Mouse (Mus musculus) thymus, postnatal 0 days (tissue): Measurements from ENCODE around the gene Olfr1458. TPM values are rescaled to one million over a fixed set of nuclear protein-coding genes. Genes with fewer than 3 reads are reported as not detected.

Experiments
- DNase-seq: peaks from one replicate; pipeline ENCODE4 v3.0.0-alpha.2; 2015; ENCODE audit warnings: low spot score
- polyA plus RNA-seq: library from polyadenylated mRNA; unstranded; fragments of >200 nt; fragmentation: Nextera tagmentation; extraction: Ambion mirVana; gene quantifications from 2 replicates; pipeline ENCODE4 v1.2.1, GENCODE M21; 2015

Olfr1458 gene
- polyA plus RNA-seq: not detected in 2 replicates

DNA sequence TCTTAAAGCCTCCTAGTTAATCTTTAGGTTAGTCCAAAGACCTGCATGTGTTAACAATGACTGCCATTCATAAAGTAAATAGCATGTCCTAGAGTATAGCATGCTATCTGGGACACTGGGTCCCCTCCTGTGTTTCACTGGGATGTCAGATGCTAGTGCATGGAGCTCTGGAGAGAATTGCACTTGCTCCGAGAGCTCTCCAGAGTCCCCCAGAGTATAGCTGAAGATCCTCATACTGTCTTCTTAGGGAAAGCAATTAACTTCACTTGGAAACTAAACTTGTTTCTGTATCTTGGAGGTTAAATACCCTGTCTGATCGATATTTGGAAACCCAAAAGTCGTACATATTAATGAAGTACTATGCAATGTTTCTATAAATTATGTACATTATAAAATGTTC is at the start of gene Olfr1458:
Gene Olfr1458 (minus strand): TSS at position 101 of the 400 bp plus-strand sequence.
- no peak for DNase-seq

DNA sequence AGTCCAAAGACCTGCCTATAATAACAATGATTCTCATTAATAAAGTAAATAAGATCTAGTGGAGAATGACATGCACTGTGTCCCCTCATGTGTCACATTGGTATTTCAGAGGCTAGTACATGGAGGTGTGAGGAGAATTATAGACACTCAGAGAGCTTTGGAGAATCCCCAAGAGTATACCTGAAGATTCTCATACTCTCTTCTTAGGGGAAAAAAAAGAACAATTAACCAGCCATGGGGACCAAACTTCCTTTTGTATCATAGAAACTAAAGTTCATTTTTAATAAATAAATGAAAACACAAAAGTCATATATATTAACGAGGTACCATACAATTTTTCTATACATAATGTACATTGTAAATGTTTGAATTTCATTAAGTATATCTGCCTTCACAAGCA is 42.9 kb upstream of the Olfr1458 start, which contains the start of gene Olfr1459:
Gene Olfr1459 (minus strand): TSS at position 101 of the 400 bp plus-strand sequence.
- no peak for DNase-seq

GRCm38 (mm10) chr19:13097791-13098190 is 8.8 kb downstream of the Olfr1458 start, which contains the start of gene Olfr1457:
Gene Olfr1457 (minus strand): TSS chr19:13097891.
- no peak for DNase-seq

GRCm38 (mm10) chr19:13093908-13094307 is 12.7 kb downstream of the Olfr1458 start:
- no peak for DNase-seq

DNA sequence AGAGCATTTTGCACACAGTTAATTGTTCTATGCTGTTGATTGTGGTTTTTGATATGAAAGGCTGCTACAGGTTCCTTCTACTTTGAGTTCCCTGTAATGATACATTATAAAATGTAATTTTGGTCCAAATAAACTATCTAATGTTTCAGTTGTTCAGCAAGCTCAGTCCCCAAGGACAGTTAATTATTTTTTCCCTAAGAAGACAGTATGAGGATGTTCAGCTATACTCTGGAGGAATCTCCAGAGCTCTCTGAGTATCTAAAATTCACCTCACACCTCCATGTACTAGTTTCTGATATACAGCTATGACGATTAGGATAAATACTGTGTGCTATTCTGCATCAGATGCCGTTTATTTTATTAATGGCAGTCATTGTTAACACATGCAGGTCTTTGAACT is 46.3 kb downstream of the Olfr1458 start, which contains the start of gene Olfr1454:
Gene Olfr1454 (plus strand): TSS at position 301 of the 400 bp plus-strand sequence.
- no peak for DNase-seq

Other genes starting within 250 kb of the Olfr1458 start
- 0.06 and 0.09 TPM in 2 replicates for gene Olfr1444, start 249.5 kb downstream of the Olfr1458 start, polyA plus RNA-seq
- not detected in 2 replicates for gene Olfr1445, start 222.9 kb downstream of the Olfr1458 start, polyA plus RNA-seq
- gene Olfr1446, start 213.3 kb downstream of the Olfr1458 start, polyA plus RNA-seq: not detected in 2 replicates
- not detected in 2 replicates for gene Olfr1447, start 203.0 kb downstream of the Olfr1458 start, polyA plus RNA-seq
- gene Olfr1448, start 182.4 kb downstream of the Olfr1458 start, polyA plus RNA-seq: not detected in 2 replicates
- not detected in 2 replicates for gene Olfr1449, start 175.9 kb downstream of the Olfr1458 start, polyA plus RNA-seq
- gene Olfr1450, start 156.5 kb downstream of the Olfr1458 start, polyA plus RNA-seq: not detected in 2 replicates
- gene Olfr1451, start 111.8 kb downstream of the Olfr1458 start, polyA plus RNA-seq: not detected in 2 replicates
- not detected in 2 replicates for gene Olfr1453, start 78.4 kb downstream of the Olfr1458 start, polyA plus RNA-seq
- gene Olfr1454, start 46.2 kb downstream of the Olfr1458 start, polyA plus RNA-seq: not detected in 2 replicates
- not detected in 2 replicates for gene Olfr1457, start 8.9 kb downstream of the Olfr1458 start, polyA plus RNA-seq
- gene Olfr1459, start 42.8 kb upstream of the Olfr1458 start, polyA plus RNA-seq: not detected in 2 replicates
- gene Olfr1461, start 56.2 kb upstream of the Olfr1458 start, polyA plus RNA-seq: not detected in 2 replicates
- not detected in 2 replicates for gene Olfr1462, start 79.0 kb upstream of the Olfr1458 start, polyA plus RNA-seq
- not detected in 2 replicates for gene Olfr1463, start 124.6 kb upstream of the Olfr1458 start, polyA plus RNA-seq
- gene Olfr1465, start 208.8 kb upstream of the Olfr1458 start, polyA plus RNA-seq: not detected in 2 replicates
- not detected in 2 replicates for gene Olfr1466, start 232.1 kb upstream of the Olfr1458 start, polyA plus RNA-seq